Mouse (Mus musculus) activated CD4-positive, CD25-positive, alpha-beta regulatory T cell (primary cell): ENCODE results near the gene Snn. TPM values are rescaled to one million over a fixed set of nuclear protein-coding genes. Genes with fewer than 3 reads are reported as not detected.

Source experiments
- polyA plus RNA-seq, 2 experiments: library from polyadenylated mRNA; unstranded; fragments of 100-300 nt; shearing (Covaris generic); gene quantifications; one replicate each; pipeline ENCODE4 v1.2.1; 2017

The Snn gene
- polyA plus RNA-seq: 1 to 10 TPM in 1 of 2 experiments, under 1 TPM in 1; 0.85 to 1.6 TPM

DNA sequence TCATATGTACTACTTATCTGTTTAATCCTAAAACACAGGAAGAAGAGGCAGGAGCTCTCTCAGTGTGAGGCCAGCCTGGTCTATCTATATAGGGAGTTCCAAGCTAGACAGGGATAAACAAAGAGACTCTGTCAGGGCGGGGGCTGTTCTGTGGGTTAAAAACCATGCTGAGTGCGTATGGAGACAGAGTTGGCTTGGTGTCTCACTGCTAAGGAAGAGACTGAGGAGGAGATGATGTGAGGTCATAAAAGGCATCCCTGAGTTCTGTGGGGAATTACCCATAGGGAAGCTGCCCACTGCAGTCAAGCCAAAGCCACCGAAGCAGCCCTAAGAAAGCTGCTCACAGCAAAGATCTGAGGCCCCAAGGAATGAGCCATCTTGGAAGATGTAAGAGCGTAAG is at the start of gene Snn:
Gene Snn (plus strand): TSS at position 301 of the 400 bp plus-strand sequence.

DNA sequence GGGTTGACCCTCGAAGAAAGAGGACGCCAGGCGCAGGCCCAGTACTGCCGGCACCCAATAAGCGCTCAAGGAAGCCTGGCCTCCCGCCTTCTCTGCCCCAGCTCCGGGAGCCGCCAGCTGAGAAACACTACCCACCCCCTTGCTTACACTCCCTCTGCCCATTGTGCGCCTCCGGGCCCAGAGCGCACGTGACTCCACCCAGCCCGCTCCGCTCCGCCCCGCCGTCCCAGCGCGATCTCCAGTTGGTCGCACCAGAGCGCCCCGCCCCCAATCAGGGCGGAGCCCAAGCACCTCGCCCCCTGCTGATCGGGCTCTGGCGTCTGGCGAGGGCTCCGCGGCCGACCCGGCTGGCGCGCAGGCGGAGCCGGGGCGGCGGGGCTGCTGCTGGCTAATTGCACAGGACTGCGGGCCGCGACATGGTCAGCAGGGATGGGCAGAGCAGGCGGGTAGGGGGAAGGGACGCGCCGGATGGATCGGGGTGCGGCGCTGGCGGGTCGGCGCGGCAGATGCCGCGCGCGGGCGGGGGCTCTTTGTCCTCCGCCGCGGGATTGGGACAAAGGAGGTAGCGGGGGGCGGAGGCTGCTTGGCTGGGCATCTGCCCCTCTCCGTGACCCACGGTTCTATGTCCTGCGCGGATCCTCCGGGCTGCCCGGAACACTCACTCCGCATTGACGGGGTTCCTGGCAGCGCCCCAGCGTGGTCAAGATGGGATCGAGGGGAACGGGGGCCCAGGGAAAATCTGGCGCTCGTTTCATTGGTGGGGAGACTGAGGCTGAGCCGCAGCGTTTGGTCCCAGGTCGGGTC is 5.5 kb downstream of the Snn start, which contains the start of gene Litaf:
Gene Litaf (minus strand): TSS at position 129 of the 804 bp plus-strand sequence.

Other genes starting within 250 kb of the Snn start
- not detected for gene Gm11172, start 248.0 kb upstream of the Snn start, polyA plus RNA-seq
- gene Rmi2, start 225.9 kb upstream of the Snn start, polyA plus RNA-seq: 1 to 10 TPM; 5.5 to 6.6 TPM
- gene Litaf, start 5.2 kb downstream of the Snn start, polyA plus RNA-seq: 10 to 100 TPM; 34.5 to 44.2 TPM
- gene Txndc11, start 73.7 kb downstream of the Snn start, polyA plus RNA-seq: 10 to 100 TPM; 38.2 to 43.7 TPM
- gene Zc3h7a, start 115.4 kb downstream of the Snn start, polyA plus RNA-seq: 100 to 1,000 TPM; 249 to 291 TPM
- 100 to 1,000 TPM; 125 to 191 TPM for gene Rsl1d1, start 142.4 kb downstream of the Snn start, polyA plus RNA-seq
- gene Gspt1, start 193.4 kb downstream of the Snn start, polyA plus RNA-seq: 10 to 100 TPM; 82.6 to 83.8 TPM